In the genomic region with DNA sequence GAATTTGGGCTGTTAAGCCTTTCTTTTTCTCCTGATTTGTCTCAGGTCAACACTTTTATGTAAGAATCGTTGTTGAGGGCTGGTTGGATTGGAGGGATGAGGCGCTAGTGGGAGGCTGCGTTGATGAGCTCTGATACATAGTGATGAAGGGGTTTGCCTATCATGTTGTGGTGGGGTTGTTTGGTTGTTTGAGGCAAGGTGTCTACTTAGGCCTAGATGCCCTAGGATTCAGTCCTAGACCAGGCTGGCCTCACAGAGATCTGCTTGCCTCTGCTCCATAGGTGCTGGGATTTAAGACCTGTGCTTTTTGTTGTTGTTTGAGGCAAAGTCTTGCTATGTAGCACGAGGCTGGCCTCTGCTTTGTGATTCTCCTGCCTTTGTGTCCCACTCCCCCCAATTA, we compare ENCODE assay signal across 8 mouse cellular contexts. TPM values are rescaled to one million over a fixed set of nuclear protein-coding genes. Genes with fewer than 3 reads are reported as not detected.
DNase-seq lines count a peak whose midpoint lies in the region; ATAC-seq and TF ChIP-seq lines count a peak whose summit lies in the region.

No protein-coding gene starts in this region.

- TF ChIP-seq CTCF in G1E (IDR thresholded peaks at IDR 0.05; ENCODE audit: low read depth, low read length) = no peak

- H3K27ac ChIP-seq in kidney, embryonic 14.5 days (ENCODE audit: low read depth, low read length) = no peak overlapping the region
- 0 out of 2 replicates have a peak overlapping the region, but pooled peaks have one; percentile 90 for H3K27ac ChIP-seq in hindbrain, embryonic 14.5 days
- no peak overlapping the region for H3K27ac ChIP-seq in midbrain, embryonic 15.5 days

- no peaks in the 10 kb centered on the region for H3K27me3 ChIP-seq in kidney, embryonic 14.5 days (ENCODE audit: control insufficient read depth, insufficient read depth, low read length)
- H3K27me3 ChIP-seq in G1E (ENCODE audit: insufficient read depth, low read length) = no peaks in the 10 kb centered on the region
- H3K27me3 ChIP-seq in hindbrain, embryonic 14.5 days (ENCODE audit: control insufficient read depth, insufficient read depth, low read length) = no peaks in the 10 kb centered on the region
- H3K27me3 ChIP-seq in midbrain, embryonic 15.5 days (replicated peaks) = no peaks in the 10 kb centered on the region

- H3K4me3 ChIP-seq in kidney, embryonic 14.5 days (ENCODE audit: low read length) = no peak overlapping the region
- peak overlapping the region; percentile 76; the same call in 1 of the 2 replicates for H3K4me3 ChIP-seq in G1E (ENCODE audit: low read depth, low read length)
- H3K4me3 ChIP-seq in hindbrain, embryonic 14.5 days (replicated peaks; ENCODE audit: low read length) = peak overlapping the region; percentile 90
- peak overlapping the region; percentile 73; the same call in 1 of the 2 replicates for H3K4me3 ChIP-seq in midbrain, embryonic 15.5 days

- H3K36me3 ChIP-seq in kidney, embryonic 14.5 days (ENCODE audit: control insufficient read depth, insufficient read depth, low read length) = peaks cover 6% of the 10 kb centered on the region; the same call in 1 of the 2 replicates
- peaks cover 38% of the 10 kb centered on the region for H3K36me3 ChIP-seq in G1E (replicated peaks)
- H3K36me3 ChIP-seq in hindbrain, embryonic 14.5 days (replicated peaks; ENCODE audit: control insufficient read depth, insufficient read depth) = peaks cover 4% of the 10 kb centered on the region; the same call in 1 of the 2 replicates
- no peaks in the 10 kb centered on the region for H3K36me3 ChIP-seq in midbrain, embryonic 15.5 days (replicated peaks)

- WGBS in kidney, embryonic 14.5 days = 86% methylated on average over 4 of the region's 4 CpGs
- WGBS in hindbrain, embryonic 14.5 days = 90% methylated on average over 4 of the region's 4 CpGs
- WGBS in midbrain, embryonic 15.5 days = 80% methylated on average over 4 of the region's 4 CpGs

- no peaks in the 10 kb centered on the region for H3K4me1 ChIP-seq in kidney, embryonic 14.5 days (ENCODE audit: control insufficient read depth, insufficient read depth, low read length)
- H3K4me1 ChIP-seq in G1E (ENCODE audit: insufficient read depth, low read depth, low read length) = peaks cover 63% of the 10 kb centered on the region
- H3K4me1 ChIP-seq in hindbrain, embryonic 14.5 days (replicated peaks; ENCODE audit: control insufficient read depth, insufficient read depth, low read length) = peaks cover 15% of the 10 kb centered on the region
- H3K4me1 ChIP-seq in midbrain, embryonic 15.5 days = peaks cover 23% of the 10 kb centered on the region

- no peak overlapping the region for H3K9ac ChIP-seq in kidney, embryonic 14.5 days (ENCODE audit: low read depth, low read length)
- H3K9ac ChIP-seq in hindbrain, embryonic 14.5 days = no peak overlapping the region
- no peak overlapping the region for H3K9ac ChIP-seq in midbrain, embryonic 15.5 days

- no peaks in the 10 kb centered on the region for H3K9me3 ChIP-seq in kidney, embryonic 14.5 days (ENCODE audit: control insufficient read depth, low read length)
- no peaks in the 10 kb centered on the region for H3K9me3 ChIP-seq in G1E (replicated peaks)
- no peaks in the 10 kb centered on the region for H3K9me3 ChIP-seq in hindbrain, embryonic 14.5 days (ENCODE audit: control insufficient read depth, low read length)
- no peaks in the 10 kb centered on the region for H3K9me3 ChIP-seq in midbrain, embryonic 15.5 days

- DNase-seq in kidney, adult 9 months = no peak
- DNase-seq in G1E (ENCODE audit: low spot score) = no peak
- no peak for DNase-seq in hindbrain, embryonic 14.5 days (ENCODE audit: low spot score)
- no peak for DNase-seq in urinary bladder, postnatal 4 days (ENCODE audit: low spot score in 2 of 2)
- DNase-seq in adrenal gland, postnatal 4 days (ENCODE audit: low spot score in 2 of 2) = no peak
- no peak for DNase-seq in left cerebral cortex, adult 11 months (ENCODE audit: low spot score)

- peak overlapping the region; percentile 94 for H3K4me2 ChIP-seq in kidney, embryonic 14.5 days (replicated peaks; ENCODE audit: low read depth, low read length)
- H3K4me2 ChIP-seq in hindbrain, embryonic 14.5 days (replicated peaks) = peak overlapping the region; percentile 93
- peak overlapping the region; percentile 88 for H3K4me2 ChIP-seq in midbrain, embryonic 15.5 days

- no peak for ATAC-seq in kidney, embryonic 14.5 days (ENCODE audit: low FRiP score, low TSS enrichment)
- ATAC-seq in G1E (ENCODE audit: extremely low read depth, insufficient number of reproducible peaks, low FRiP score, poor library complexity, severe bottlenecking) = no peak
- no peak for ATAC-seq in hindbrain, embryonic 14.5 days (ENCODE audit: low FRiP score)
- ATAC-seq in midbrain, embryonic 15.5 days (replicated peaks) = no peak

RNA-seq across cellular contexts. Expression of a gene that starts 1.4 kb away (rescaled TPM):
- 38.6 and 42.6 TPM in 2 replicates for polyA plus RNA-seq in kidney, embryonic 14.5 days (2014; fragmentation: Nextera tagmentation; extraction: Ambion mirVana)
- total RNA-seq in G1E (2014; fragmentation: Nextera tagmentation) (169 and 179 TPM in 2 replicates), G1E (2017) (33.7 and 35.3 TPM in 2 replicates)
- polyA plus RNA-seq in G1E (2012) = 114 and 126 TPM in 2 replicates
- 34.3 and 34.8 TPM in 2 replicates for polyA plus RNA-seq in hindbrain, embryonic 14.5 days (2014; fragmentation: Nextera tagmentation; extraction: Ambion mirVana)
- polyA plus RNA-seq in midbrain, embryonic 15.5 days (2015; fragmentation: Nextera tagmentation; extraction: Ambion mirVana) = 32.9 and 35.8 TPM in 2 replicates
- total RNA-seq in adrenal gland, postnatal 4 days (2021) = 100 to 1,000 TPM; 103 to 108 TPM
